Mouse (Mus musculus) sigmoid colon, adult 10 weeks (tissue): ENCODE measurements around the gene Slc6a21. TPM values are rescaled to one million over a fixed set of nuclear protein-coding genes. Genes with fewer than 3 reads are reported as not detected.

ENCODE experiments used
- polyA plus RNA-seq: library from polyadenylated mRNA; stranded (reverse); fragments of 350-450 nt; fragmentation: Illumina TruSeq; extraction: RNeasy Lipid Tissue Mini Kit (QIAGEN cat#74804); gene quantifications from one replicate; pipeline ENCODE4 v1.2.3, GENCODE M21; 2014; ENCODE audit warnings: low read depth, low replicate concordance

Slc6a21 gene
- not detected for polyA plus RNA-seq

GRCm38 (mm10) chr7:45277136-45277760 lies at the start of gene Slc6a21:
Gene Slc6a21, plus strand, starts transcription at chr7:45277513.

DNA sequence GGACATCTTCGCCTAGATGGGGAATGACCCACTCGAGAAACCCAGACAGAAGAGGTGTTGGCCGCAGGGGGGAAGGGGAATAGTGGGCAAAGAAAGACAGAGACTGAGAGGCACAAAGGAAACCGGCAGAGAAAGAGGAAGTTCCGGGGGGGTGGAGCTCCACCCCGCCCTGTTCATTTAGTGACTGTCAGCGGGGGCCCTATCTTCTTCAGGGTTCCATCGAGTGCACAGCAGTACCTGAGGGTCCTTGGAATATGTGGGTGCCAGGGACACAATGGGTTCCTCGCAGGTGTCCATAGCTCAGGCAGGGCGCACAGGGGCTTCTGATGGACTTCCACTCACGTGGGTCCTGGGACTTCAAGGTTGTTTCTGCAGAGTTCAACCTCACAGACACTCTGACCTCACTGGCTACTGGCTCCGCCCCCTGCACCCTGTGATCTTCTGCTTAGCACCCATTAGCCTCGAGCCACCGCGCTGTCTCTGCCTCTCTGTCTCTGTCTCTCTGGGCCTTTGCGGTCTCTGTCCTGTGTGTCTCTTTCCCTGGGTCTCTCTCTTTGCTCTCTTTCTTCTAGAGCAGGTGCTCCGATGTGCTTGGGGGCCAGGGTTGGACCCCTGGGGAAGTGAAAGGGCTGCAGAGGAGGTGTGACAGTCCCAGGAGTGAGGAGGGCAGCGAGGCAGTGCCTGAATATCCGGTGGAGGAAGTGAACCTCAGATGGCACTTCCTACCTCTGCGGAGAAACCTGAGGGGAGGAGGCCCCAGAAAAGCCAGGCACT lies 38.4 kb upstream of the Slc6a21 start, which contains the start of gene Cd37:
Cd37 (minus strand) TSS at position 393 of the 774 bp plus-strand sequence.

DNA sequence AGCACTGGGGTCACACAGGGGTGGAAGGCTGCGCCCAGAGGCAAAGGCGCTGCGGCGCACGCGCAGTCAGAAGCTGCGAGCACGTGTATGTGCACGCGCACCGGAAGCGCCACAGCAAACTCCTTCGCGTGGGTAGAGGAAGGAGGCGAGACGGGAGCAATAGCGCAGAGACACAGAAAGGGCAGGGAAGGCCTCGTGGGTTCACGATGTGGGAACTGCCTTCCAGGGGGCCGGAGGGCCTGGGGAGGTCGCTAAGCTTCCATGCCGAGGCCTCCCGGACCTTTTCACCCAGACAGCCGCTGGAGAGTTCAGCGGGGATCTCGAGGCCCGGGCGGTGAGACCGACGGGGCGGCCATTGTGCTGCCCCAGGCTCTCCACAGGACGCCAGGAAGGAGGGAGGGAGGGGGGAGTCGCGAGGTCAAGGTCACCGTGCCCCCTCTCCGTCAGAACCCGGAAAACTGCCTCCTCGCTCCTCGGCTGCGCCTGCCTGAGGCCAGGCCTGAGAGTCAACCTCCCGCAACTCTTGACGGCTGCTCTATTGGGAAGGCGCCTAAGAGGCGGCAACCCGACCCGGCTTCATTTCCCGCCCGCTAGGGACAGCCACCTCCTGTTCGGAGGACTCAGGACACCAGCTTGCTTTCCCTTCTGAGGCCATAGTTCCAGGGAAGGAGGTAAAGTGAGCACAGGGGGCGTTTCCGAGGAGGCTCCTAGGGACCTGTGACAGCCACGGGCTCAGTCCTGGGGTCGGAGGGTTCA lies 36.5 kb upstream of the Slc6a21 start, which contains the start of gene Slc6a16:
Slc6a16 (plus strand) TSS at position 453 of the 756 bp plus-strand sequence.

DNA sequence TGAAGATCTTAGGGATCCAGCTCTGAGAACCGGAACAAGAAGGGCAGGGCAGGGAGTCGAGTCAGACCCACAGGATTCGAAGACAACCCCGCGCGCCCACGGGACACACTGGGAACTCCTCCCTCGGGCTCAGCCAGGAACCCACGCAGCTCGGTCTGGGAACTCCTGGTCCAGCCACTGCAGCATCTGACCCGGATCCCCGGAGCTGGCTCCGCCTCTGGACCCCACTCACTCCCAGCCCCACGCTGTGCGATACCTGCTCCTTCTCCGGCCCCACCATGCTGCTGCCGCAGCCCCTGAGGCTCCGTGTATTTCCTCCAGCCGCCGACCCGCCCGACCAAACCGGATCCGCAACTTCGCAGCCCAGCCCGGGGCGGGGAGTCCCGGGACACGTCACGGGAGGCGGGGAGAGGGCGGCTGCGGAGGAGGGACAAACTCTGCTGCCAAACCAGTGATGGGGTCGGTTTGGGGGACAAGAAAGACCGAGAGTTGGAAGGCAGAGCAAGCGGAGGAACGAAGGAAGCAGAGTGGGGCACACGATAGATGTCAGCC lies 56.2 kb downstream of the Slc6a21 start, which contains the start of gene Trpm4:
Trpm4 (minus strand) TSS at position 350 of the 552 bp plus-strand sequence.

DNA sequence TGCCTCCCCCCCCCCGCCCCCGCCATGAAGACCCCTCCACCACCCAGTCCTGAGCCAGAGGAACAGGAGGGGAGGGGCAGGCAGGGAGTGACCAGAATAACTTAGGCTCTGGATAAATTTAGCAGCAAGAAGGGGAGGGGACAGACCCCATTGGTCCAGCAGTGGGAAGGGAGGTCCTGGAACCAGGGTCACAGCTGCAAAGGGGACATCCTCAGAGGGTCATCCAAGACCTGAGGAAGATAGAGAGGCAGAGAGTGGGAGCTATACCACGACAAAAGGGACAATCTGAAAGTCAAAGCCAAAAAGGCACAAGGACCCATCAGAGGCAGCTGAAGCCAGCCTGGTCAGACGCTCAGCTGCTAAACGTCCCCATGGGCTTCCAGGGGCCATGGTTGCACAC lies 57.7 kb downstream of the Slc6a21 start, which contains the start of gene Hrc:
Hrc (plus strand) TSS at position 235 of the 400 bp plus-strand sequence.

Other genes starting within 250 kb of the Slc6a21 start
- gene Prr12, start 224.6 kb upstream of the Slc6a21 start, polyA plus RNA-seq = 0.22 TPM
- gene Nosip, start 215.1 kb upstream of the Slc6a21 start, polyA plus RNA-seq = 6.3 TPM
- 10.9 TPM for gene Prrg2, start 214.8 kb upstream of the Slc6a21 start, polyA plus RNA-seq
- gene Rcn3, start 185.3 kb upstream of the Slc6a21 start, polyA plus RNA-seq = not detected
- 8.9 TPM for gene Fcgrt, start 173.7 kb upstream of the Slc6a21 start, polyA plus RNA-seq
- gene Rps11, start 153.1 kb upstream of the Slc6a21 start, polyA plus RNA-seq = 378 TPM
- 519 TPM for gene Rpl13a, start 148.8 kb upstream of the Slc6a21 start, polyA plus RNA-seq
- not detected for gene Gm45713, start 141.3 kb upstream of the Slc6a21 start, polyA plus RNA-seq
- 14.4 TPM for gene Flt3l, start 141.1 kb upstream of the Slc6a21 start, polyA plus RNA-seq
- 1.2 TPM for gene Pih1d1, start 123.2 kb upstream of the Slc6a21 start, polyA plus RNA-seq
- gene Aldh16a1, start 122.9 kb upstream of the Slc6a21 start, polyA plus RNA-seq = 12.3 TPM
- gene Slc17a7, start 113.6 kb upstream of the Slc6a21 start, polyA plus RNA-seq = not detected
- not detected for gene Gfy, start 97.9 kb upstream of the Slc6a21 start, polyA plus RNA-seq
- not detected for gene Pth2, start 96.5 kb upstream of the Slc6a21 start, polyA plus RNA-seq
- gene Ccdc155, start 72.6 kb upstream of the Slc6a21 start, polyA plus RNA-seq = not detected
- not detected for gene Dkkl1, start 65.4 kb upstream of the Slc6a21 start, polyA plus RNA-seq
- gene Tead2, start 61.8 kb upstream of the Slc6a21 start, polyA plus RNA-seq = 1.1 TPM
- 3.6 TPM for gene Cd37, start 38.4 kb upstream of the Slc6a21 start, polyA plus RNA-seq
- not detected for gene Slc6a16, start 36.4 kb upstream of the Slc6a21 start, polyA plus RNA-seq
- gene Trpm4, start 56.3 kb downstream of the Slc6a21 start, polyA plus RNA-seq = 8.2 TPM
- 0.28 TPM for gene Hrc, start 57.8 kb downstream of the Slc6a21 start, polyA plus RNA-seq
- gene Ppfia3, start 89.5 kb downstream of the Slc6a21 start, polyA plus RNA-seq = 0.41 TPM
- not detected for gene Lin7b, start 93.1 kb downstream of the Slc6a21 start, polyA plus RNA-seq
- gene Snrnp70, start 118.2 kb downstream of the Slc6a21 start, polyA plus RNA-seq = 119 TPM
- not detected for gene Kcna7, start 128.1 kb downstream of the Slc6a21 start, polyA plus RNA-seq
- gene Ntf5, start 136.2 kb downstream of the Slc6a21 start, polyA plus RNA-seq = not detected
- not detected for gene Lhb, start 143.3 kb downstream of the Slc6a21 start, polyA plus RNA-seq
- gene Gys1, start 157.3 kb downstream of the Slc6a21 start, polyA plus RNA-seq = 2.6 TPM
- gene Ruvbl2, start 160.6 kb downstream of the Slc6a21 start, polyA plus RNA-seq = 0.63 TPM
- gene Ftl1, start 182.4 kb downstream of the Slc6a21 start, polyA plus RNA-seq = 3.0 TPM
- 1.4 TPM for gene Bax, start 189.4 kb downstream of the Slc6a21 start, polyA plus RNA-seq
- gene Tulp2, start 204.4 kb downstream of the Slc6a21 start, polyA plus RNA-seq = not detected
- not detected for gene Gm45808, start 209.3 kb downstream of the Slc6a21 start, polyA plus RNA-seq
- gene Dhdh, start 211.3 kb downstream of the Slc6a21 start, polyA plus RNA-seq = 3.8 TPM
- gene Nucb1, start 232.9 kb downstream of the Slc6a21 start, polyA plus RNA-seq = 82.6 TPM
- 1.0 TPM for gene Ppp1r15a, start 248.8 kb downstream of the Slc6a21 start, polyA plus RNA-seq
- gene Plekha4, start 248.8 kb downstream of the Slc6a21 start, polyA plus RNA-seq = 0.25 TPM